Mouse (Mus musculus) retina, adult 2 months (tissue): ENCODE results near the gene Dnttip1.
A peak's percentile ranks its signal among the peaks of the same experiment; 100 is the strongest.

ENCODE experiments used
- DNase-seq: peaks from one replicate; pipeline ENCODE4 v3.0.0-alpha.2; 2012; ENCODE audit warnings: low read depth, low spot score

Dnttip1 gene

DNA sequence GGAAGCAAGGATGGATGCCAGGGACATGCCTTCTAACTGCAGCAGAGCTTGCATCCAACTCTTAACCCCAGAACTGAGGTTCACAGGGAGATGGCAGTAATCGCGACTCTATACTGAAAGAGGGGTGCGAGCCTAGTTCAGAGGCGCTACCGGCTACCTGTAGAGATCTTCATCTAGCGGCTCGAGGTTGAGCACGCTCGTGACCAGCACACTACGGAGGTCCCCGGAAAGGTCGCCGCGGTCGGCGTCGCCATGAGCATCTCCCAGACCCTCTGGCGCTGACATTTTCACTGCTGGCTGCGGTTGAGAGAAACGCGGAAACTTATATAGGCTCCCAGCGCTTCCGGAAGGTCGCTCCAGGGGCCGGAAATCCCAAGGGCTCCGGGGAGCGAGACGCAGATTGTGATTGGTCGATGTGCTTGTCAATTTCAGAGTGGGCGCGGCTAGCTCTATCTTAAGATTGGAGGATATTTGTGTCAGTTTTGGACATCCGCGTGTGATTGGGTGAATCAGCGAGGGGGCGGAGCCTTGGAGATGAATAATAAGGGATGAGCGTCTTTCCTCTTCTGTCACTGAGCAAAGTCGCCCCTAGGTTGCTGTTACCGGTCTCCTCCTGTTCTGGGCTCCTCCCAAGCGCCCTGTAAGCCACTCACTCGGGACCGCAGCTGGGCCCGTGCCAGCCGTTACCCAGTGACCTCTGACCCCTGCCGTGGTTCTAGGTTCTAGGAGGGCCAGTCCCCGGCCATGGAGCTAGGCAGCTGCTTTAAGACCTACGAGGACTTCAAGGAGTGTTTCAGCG, 58.9 kb downstream of the Dnttip1 start, which contains the start of the genes Acot8 and Zswim3:
Gene Acot8 (minus strand): TSS at position 350 of the 799 bp plus-strand sequence.
Gene Zswim3 (plus strand): TSS at position 566 of the 799 bp plus-strand sequence.
- peak; percentile 99 for DNase-seq

- no peak for DNase-seq
Measured at GRCm38 (mm10) chr2:164805332-164805718, 59.5 kb downstream of the Dnttip1 start.

GRCm38 (mm10) chr2:164806614-164807013, 60.8 kb downstream of the Dnttip1 start:
- DNase-seq: no peak

DNA sequence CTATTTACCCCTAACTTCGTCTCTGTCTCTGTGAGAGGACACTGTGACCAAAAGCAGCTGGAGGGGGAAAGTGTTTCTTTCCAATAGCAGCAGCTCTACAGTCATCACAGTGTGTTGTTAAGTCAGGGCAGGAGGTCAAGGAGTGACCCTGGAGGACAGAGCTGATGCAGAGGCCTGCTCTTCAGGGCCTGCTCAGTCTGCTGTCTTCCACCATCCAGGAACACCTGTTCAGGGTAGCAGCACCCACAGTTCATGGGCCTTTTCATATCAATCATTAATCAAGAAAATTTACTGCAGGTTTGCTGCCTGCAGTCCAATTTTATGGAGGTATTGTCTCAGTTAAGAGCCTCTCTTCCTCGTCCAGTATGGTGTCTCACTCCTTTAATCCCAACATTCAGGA, 67.8 kb downstream of the Dnttip1 start:
- no peak for DNase-seq

GRCm38 (mm10) chr2:164815348-164815747, 69.6 kb downstream of the Dnttip1 start:
- DNase-seq: no peak

- DNase-seq: no peak
Measured at GRCm38 (mm10) chr2:164815821-164816220, 70.0 kb downstream of the Dnttip1 start.

DNA sequence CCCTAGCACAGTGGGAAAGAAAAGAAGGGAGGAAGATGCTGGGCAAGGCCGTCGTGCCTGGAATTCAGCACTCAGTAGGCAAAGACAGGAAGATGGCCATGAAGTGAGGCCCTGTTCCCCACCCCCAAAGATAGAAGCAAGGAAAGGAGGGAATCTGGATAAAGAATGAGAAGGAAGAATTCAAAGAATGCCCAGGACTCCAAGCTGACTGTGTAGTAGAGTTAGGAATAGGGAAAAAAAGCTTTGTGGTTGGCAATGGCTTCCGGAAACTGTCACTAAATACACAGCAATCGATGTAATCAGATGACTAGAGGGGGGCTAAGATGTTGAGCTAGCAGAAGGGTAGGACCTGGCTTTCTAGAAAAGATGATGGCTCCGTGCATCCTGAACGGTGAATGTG, 71.4 kb downstream of the Dnttip1 start:
- DNase-seq: no peak

DNA sequence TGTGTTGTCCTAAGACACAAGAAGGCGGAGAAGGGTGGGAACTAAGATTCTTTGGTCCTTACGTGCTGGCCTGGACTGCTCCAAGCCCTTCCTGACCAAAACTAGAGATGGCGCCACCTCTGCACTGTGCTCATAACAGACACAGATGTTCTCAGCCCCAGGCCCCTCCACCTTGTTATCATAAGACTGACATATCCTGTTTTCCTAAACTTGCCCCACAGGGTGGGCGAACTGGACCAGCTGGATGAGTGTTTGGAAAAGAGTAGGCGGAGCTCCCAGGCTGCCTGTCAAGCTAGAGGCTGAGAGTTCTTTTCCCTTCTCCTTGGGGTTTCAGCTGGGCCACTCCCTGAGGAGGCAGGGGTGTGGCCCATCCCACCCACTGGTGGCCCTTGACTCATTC, 71.9 kb downstream of the Dnttip1 start:
- DNase-seq: no peak
